Mouse (Mus musculus): ENCODE data around the gene Cntnap2.

DNA sequence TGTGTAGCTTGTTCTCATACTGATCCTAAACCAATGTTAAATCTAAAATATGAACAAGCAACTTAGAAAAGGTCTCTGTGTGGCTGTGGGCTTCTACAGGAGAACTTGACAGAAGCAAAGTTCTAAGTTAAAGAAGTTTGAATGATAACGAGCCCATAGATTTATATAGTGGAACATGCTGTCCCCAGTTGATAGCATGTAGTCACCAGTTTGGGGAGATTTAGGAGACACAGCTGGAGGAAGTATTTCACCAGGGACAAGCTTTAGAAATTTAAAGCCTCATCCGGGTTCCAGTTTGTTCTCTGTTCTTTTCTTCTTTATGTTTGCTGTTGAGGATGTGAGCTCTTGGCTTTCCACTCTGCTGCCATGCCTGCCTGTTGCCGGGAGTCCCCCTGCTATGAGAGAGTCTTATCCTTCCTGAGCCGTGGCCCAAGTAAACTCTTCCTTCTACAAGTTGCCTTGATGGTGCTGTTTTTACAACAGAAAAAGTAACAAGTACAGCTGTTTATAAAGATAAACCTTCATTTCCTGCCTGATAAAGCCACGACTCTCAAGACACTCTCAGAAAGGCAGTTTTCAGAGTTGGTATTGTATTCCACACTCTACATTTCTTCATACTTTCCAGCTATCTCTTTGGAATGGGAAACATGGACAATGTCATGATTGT, 2264.1 kb downstream of the Cntnap2 start:
- TF ChIP-seq CTCF (conservative IDR thresholded peaks at IDR 0.05; ENCODE audit: low read length): no peak
- TF ChIP-seq NANOG (IDR thresholded peaks at IDR 0.05; ENCODE audit: borderline replicate concordance, low read length): no peak
- TF ChIP-seq POU5F1 (IDR thresholded peaks at IDR 0.05; ENCODE audit: borderline replicate concordance, low read length): no peak
